Mouse (Mus musculus) gastrocnemius, adult 18-20 months (tissue): ENCODE measurements around the gene Kpna3. TPM values are rescaled to one million over a fixed set of nuclear protein-coding genes. Genes with fewer than 3 reads are reported as not detected.

Experiments used
- DNase-seq: peaks from one replicate; pipeline ENCODE4 v3.0.0; 2021; ENCODE audit warnings: low spot score
- total RNA-seq, 2 experiments: library from RNA; stranded (reverse); gene quantifications; 2 replicates each; pipeline ENCODE4 v1.2.3; 2021

Kpna3 gene
- total RNA-seq, 2 experiments from 2014 or later: 122 TPM

DNA sequence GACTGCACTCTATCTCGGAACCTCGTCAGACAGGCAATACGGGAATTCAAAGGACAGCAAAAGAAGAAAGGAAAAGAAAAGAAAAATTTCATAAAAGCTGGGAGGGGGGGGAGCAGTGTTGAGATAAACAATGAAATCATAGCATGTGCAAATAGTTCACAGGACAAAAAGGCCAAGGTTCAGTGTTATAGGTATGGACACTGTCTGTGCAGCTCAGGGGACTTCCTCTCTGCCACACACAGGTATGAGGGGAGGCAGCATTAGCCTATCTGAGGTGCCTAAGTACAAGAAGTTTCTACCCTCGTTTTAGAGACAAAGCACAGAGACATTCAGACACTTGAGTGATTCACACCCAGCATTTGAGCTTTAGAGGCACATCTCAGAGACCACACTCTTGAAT is 118.5 kb downstream of the Kpna3 start:
- no peak for DNase-seq

DNA sequence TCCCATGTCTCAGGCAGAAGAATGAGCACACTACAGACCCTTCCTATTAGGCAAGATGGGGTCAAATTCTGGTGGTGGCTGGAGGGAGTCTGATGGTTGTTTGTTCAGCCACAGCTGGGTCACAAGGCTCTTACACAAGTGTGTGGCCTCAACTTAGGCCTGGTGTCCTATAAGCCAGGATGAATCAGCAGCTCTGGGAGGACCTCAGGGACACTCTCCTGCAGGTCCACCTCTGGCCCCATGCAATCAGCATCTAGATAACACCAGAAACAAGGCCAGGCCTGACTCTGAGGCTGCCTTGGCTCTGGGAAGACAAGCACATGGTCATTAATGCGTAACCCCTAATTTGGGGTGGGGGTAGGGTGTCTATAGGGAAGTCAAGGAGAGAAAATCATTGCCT is 118.9 kb downstream of the Kpna3 start:
- no peak for DNase-seq

DNA sequence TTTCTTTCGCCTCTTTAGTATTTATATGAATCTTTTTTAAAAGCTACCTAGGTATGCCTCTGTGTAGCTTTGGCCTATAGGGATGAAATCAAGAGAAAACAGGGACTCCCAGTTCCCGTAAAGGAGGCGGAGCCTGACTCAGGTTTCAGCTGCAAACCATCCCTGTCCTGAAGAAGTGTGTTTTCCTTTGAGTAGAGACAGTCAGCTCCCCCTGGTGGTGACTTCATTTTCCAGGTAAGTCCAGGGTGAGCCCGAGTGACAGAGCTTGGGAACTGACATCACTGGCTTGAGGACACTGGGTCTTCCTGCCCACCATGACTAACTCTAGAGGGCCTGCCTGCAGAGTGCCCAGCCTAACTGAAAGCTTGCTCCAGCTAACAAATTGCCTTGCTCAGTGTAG is 122.8 kb downstream of the Kpna3 start:
- peak; percentile 67 for DNase-seq

Other genes with a start within 250 kb of the Kpna3 start
- gene Sgcg, start 181.4 kb downstream of the Kpna3 start, total RNA-seq: 100 to 1,000 TPM; 119 to 130 TPM
- under 1 TPM; 0.16 to 0.24 TPM for gene Arl11, start 130.1 kb downstream of the Kpna3 start, total RNA-seq
- 1 to 10 TPM; 1.1 to 1.3 TPM for gene Ebpl, start 79.4 kb downstream of the Kpna3 start, total RNA-seq
- 10 to 100 TPM; 48.6 TPM for gene Spryd7, start 117.0 kb upstream of the Kpna3 start, total RNA-seq
- gene Trim13, start 158.4 kb upstream of the Kpna3 start, total RNA-seq: 1 to 10 TPM; 7.5 to 8.6 TPM
- gene Kcnrg, start 167.6 kb upstream of the Kpna3 start, total RNA-seq: under 1 TPM in 1 of 2 experiments, not detected in 1; 0.11 TPM